Mouse (Mus musculus) erythroblast, embryonic 14.5 days (primary cell): ENCODE results near the gene Olfr750.

Experiments
- GATA1 ChIP-seq: IDR thresholded peaks from 2 replicates; pipeline ENCODE4 v1.6.1; 2012; ENCODE audit warnings: low read length, inconsistent platforms, mixed read lengths
- TAL1 ChIP-seq: IDR thresholded peaks from 3 replicates; pipeline ENCODE4 v1.6.1; 2012; ENCODE audit warnings: low read length, inconsistent platforms, mixed read lengths

DNA sequence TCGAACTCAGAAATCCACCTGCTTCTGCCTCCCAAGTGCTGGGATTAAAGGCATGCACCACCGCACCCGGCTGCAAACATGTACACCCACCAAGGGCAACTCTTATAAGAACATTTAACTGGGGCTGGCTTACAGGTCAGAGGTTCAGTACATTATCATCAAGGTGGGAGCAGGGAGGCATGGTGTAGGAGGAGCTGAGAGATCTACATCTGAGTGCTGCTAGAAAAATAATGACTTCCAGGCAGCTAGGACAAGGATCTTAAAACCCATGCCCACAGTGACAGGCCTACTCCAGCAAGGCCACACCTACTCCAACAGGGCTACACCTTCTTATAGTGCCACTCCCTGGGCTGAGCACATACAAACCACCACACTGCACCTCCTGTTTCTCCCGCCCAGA is 11.7 kb upstream of the Olfr750 start:
- TF ChIP-seq GATA1: no peak
- TF ChIP-seq TAL1: no peak
